In genomic region chr3:85376541-85376940, GRCm38 (mm10) we compare ENCODE assay signal across 18 mouse cellular contexts.
"Had no signal": no experiment of that assay in that cellular context is flagged by ENCODE, and none has a peak within 500 bp of the region (broad histone marks: within the 10 kb centered on the region; RNA-seq: fewer than 3 reads in every experiment).

No protein-coding gene starts in this region.

- H3K9ac ChIP-seq: liver, embryonic 14.5 days; liver, postnatal 0 days; lung, embryonic 14.5 days; midbrain, embryonic 12.5 days; midbrain, embryonic 15.5 days; neural tube, embryonic 12.5 days; neural tube, embryonic 15.5 days had no signal

- H3K27me3 ChIP-seq: midbrain, embryonic 15.5 days; neural tube, embryonic 12.5 days; neural tube, embryonic 15.5 days had no signal

- H3K9me3 ChIP-seq: midbrain, embryonic 12.5 days; midbrain, embryonic 15.5 days; neural tube, embryonic 12.5 days; neural tube, embryonic 15.5 days had no signal

- H3K4me1 ChIP-seq: midbrain, embryonic 12.5 days; neural tube, embryonic 12.5 days had no signal

- H3K36me3 ChIP-seq: midbrain, embryonic 12.5 days; midbrain, embryonic 15.5 days; neural tube, embryonic 12.5 days; neural tube, embryonic 15.5 days had no signal

- ATAC-seq: liver, postnatal 0 days; lung, postnatal 0 days; midbrain, embryonic 15.5 days had no signal

- H3K4me2 ChIP-seq: lung, embryonic 14.5 days; midbrain, embryonic 12.5 days; midbrain, embryonic 15.5 days; neural tube, embryonic 12.5 days; neural tube, embryonic 15.5 days had no signal

- DNase-seq: kidney, adult 18-20 months; kidney, adult 9 months; kidney, postnatal 14 days; kidney, postnatal 4 days; layer of hippocampus, adult 9-11 months; layer of hippocampus, postnatal 36 days; liver, postnatal 0 days; lung, embryonic 14.5 days; thymus, adult 2 months; thymus, postnatal 14 days; thymus, postnatal 4 days had no signal

- H3K4me3 ChIP-seq: midbrain, embryonic 12.5 days; midbrain, embryonic 15.5 days; neural tube, embryonic 12.5 days; neural tube, embryonic 15.5 days had no signal

- H3K27ac ChIP-seq: liver, embryonic 14.5 days; macrophage; midbrain, embryonic 12.5 days; midbrain, embryonic 15.5 days; neural tube, embryonic 12.5 days; neural tube, embryonic 15.5 days had no signal
